Mouse (Mus musculus) heart, postnatal 36 days (tissue): ENCODE measurements at regions not wholly inside any gene's neighbourhood (a gene's known extent, or its start where the extent isn't known, plus 50 kb on each side); places are given as distances from the start of the nearest gene placed in this dataset.

Source experiments
- DNase-seq, 2 experiments: peaks; one replicate each; pipeline ENCODE4 v3.0.0; 2021 to 2022
- intact Hi-C: fragments of 180-260 bp; cut with DNase I; formaldehyde crosslinking; loops from one replicate; pipeline ENCODE4 v1.15.1; 2025

DNA sequence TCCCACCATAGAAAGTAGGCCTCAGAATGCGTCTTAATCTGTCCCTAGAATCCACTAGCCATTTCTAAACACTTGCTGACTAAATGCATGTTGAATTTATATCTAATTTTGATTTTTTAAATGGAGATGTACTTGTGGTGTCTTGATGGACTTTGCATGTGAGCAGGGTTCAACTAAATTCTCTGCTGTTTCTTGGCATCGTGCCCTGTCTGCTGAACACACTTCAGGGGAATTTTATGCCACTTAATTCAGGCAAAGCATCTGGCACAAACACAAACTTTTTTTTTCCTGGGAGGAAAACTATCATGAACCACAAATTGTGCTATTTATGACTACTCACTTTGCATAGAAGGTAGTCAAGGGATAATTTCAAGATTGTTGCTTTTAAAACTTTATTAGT is 87.7 kb downstream of the Stc2 start:
- no peak for DNase-seq
- intact Hi-C loops: no loop called here

- DNase-seq: peak; percentile 65 to 66
- intact Hi-C loops: loop anchor here (1.0 kb wide), 3 partner anchors 125 to 390 kb away; no protein-coding TSS in a partner anchor
Measured at GRCm38 (mm10) chr11:31248467-31248866, 66.2 kb upstream of the Gm17332 start.
